Mouse (Mus musculus) C2C12 (cell line): ENCODE data around the gene Mdp1. TPM values are rescaled to one million over a fixed set of nuclear protein-coding genes. Genes with fewer than 3 reads are reported as not detected.

Source experiments
- H3K27me3 ChIP-seq: one replicate; pipeline ENCODE4 v1.6.1; 2011; ENCODE audit not compliant: control insufficient read depth, insufficient read depth, insufficient read length
- H3K36me3 ChIP-seq: one replicate; pipeline ENCODE4 v1.6.1; 2011; ENCODE audit not compliant: control insufficient read depth, insufficient read depth
- H3K4me3 ChIP-seq: one replicate; pipeline ENCODE4 v1.5.1; 2011; ENCODE audit warnings: mild to moderate bottlenecking, control low read depth; ENCODE audit not compliant: poor library complexity, insufficient read depth, severe bottlenecking
- H3K79me2 ChIP-seq: one replicate; pipeline ENCODE4 v1.6.1; 2011; ENCODE audit not compliant: control insufficient read depth, insufficient read depth
- H3K79me3 ChIP-seq: one replicate; pipeline ENCODE4 v1.6.1; 2011; ENCODE audit warnings: low read depth, control low read depth
- H3ac ChIP-seq: one replicate; pipeline ENCODE3; 2011; ENCODE audit warnings: low read depth; ENCODE audit not compliant: control insufficient read depth, insufficient read length
- CEBPB ChIP-seq: IDR thresholded peaks from one replicate; pipeline ENCODE4 v1.6.1; 2011; ENCODE audit warnings: low read depth, mild to moderate bottlenecking, control low read depth, moderate library complexity
- CTCF ChIP-seq: IDR thresholded peaks from one replicate; pipeline ENCODE4 v1.5.1; 2011; ENCODE audit not compliant: control insufficient read depth, insufficient read depth, insufficient read length
- FOSL1 ChIP-seq: IDR thresholded peaks from one replicate; pipeline ENCODE4 v1.8.0; 2011; ENCODE audit warnings: mild to moderate bottlenecking, low read length; ENCODE audit not compliant: poor library complexity, insufficient read depth, severe bottlenecking
- MAX ChIP-seq: IDR thresholded peaks from one replicate; pipeline ENCODE4 v1.6.1; 2011; ENCODE audit warnings: mild to moderate bottlenecking, control low read depth
- MYOD1 ChIP-seq: IDR thresholded peaks from one replicate; pipeline ENCODE4 v1.6.1; 2011; ENCODE audit warnings: low read depth; ENCODE audit not compliant: control insufficient read depth, insufficient read length
- MYOG ChIP-seq: IDR thresholded peaks from one replicate; pipeline ENCODE4 v1.6.1; 2011; ENCODE audit not compliant: control insufficient read depth, insufficient read length; ENCODE audit errors: extremely low read depth
- USF1 ChIP-seq: IDR thresholded peaks from one replicate; pipeline ENCODE4 v1.6.1; 2011; ENCODE audit warnings: low read depth, mild to moderate bottlenecking, control low read depth, moderate library complexity
- polyA plus RNA-seq: library from polyadenylated mRNA; unstranded; fragments of >200 nt; fragmentation: generic; extraction: Trizol; gene quantifications from one replicate; pipeline ENCODE4 v1.2.1, GENCODE M21; 2012; ENCODE audit warnings: missing spikeins

Gene Mdp1
- polyA plus RNA-seq, 1 experiment: 16.5 TPM

- no peaks in the 10 kb centered on the region for H3K79me3 ChIP-seq
- H3ac ChIP-seq: no peak overlapping the region
- H3K4me3 ChIP-seq: no peak overlapping the region
- no peaks in the 10 kb centered on the region for H3K79me2 ChIP-seq
- no peaks in the 10 kb centered on the region for H3K36me3 ChIP-seq
- H3K27me3 ChIP-seq: peaks cover 9% of the 10 kb centered on the region
- no peak for TF ChIP-seq MYOG
- TF ChIP-seq CTCF: no peak
- no peak for TF ChIP-seq MYOD1
- TF ChIP-seq USF1: no peak
- no peak for TF ChIP-seq CEBPB
- TF ChIP-seq FOSL1: no peak
- TF ChIP-seq MAX: no peak
Observed at GRCm38 (mm10) chr14:55697226-55697625, 36.9 kb upstream of the Mdp1 start.

GRCm38 (mm10) chr14:55689433-55689832 lies 29.1 kb upstream of the Mdp1 start:
- Histone ChIP-seq H3K79me3 (no peaks in the 10 kb centered on the region), H3K79me2 (no peaks in the 10 kb centered on the region), H3K4me3 (no peak overlapping the region), H3ac (no peak overlapping the region), H3K27me3 (no peaks in the 10 kb centered on the region), H3K36me3 (no peaks in the 10 kb centered on the region)
- TF ChIP-seq MYOD1 (peak; percentile 82), MAX (no peak), CEBPB (no peak), FOSL1 (no peak), USF1 (no peak), MYOG (no peak), CTCF (no peak)

- Histone ChIP-seq H3K4me3 (peak overlapping the region; percentile 18), H3K79me2 (peaks cover 18% of the 10 kb centered on the region), H3K79me3 (peaks cover 7% of the 10 kb centered on the region), H3K27me3 (no peaks in the 10 kb centered on the region), H3K36me3 (peaks cover 33% of the 10 kb centered on the region), H3ac (no peak overlapping the region)
- TF ChIP-seq CTCF: no peak
- no peak for TF ChIP-seq CEBPB
- no peak for TF ChIP-seq MYOD1
Observed at GRCm38 (mm10) chr14:55682118-55682493, 21.8 kb upstream of the Mdp1 start.

GRCm38 (mm10) chr14:55681160-55682117 lies 21.1 kb upstream of the Mdp1 start, which contains the start of gene Tinf2:
Tinf2 (minus strand) TSS chr14:55681820.
- Histone ChIP-seq H3ac (peak within 1 kb of the TSS; percentile 72), H3K79me2 (peaks cover 18% of the 10 kb centered on the region), H3K36me3 (peaks cover 39% of the 10 kb centered on the region), H3K4me3 (peak within 1 kb of the TSS; percentile 61), H3K27me3 (no peaks in the 10 kb centered on the region), H3K79me3 (peaks cover 7% of the 10 kb centered on the region)
- TF ChIP-seq CTCF (peak; percentile 15), USF1 (no peak)

- H3K79me2 ChIP-seq: peaks cover 36% of the 10 kb centered on the region
- H3K27me3 ChIP-seq: no peaks in the 10 kb centered on the region
- no peak for TF ChIP-seq USF1
- TF ChIP-seq FOSL1: no peak
- no peak overlapping the region for H3K4me3 ChIP-seq
- H3K36me3 ChIP-seq: peaks cover 55% of the 10 kb centered on the region
- H3K79me3 ChIP-seq: peaks cover 16% of the 10 kb centered on the region
- no peak overlapping the region for H3ac ChIP-seq
Observed at GRCm38 (mm10) chr14:55677615-55678014, 17.3 kb upstream of the Mdp1 start.

- H3K79me2 ChIP-seq: peaks cover 64% of the 10 kb centered on the region
- H3K36me3 ChIP-seq: peaks cover 50% of the 10 kb centered on the region
- H3K27me3 ChIP-seq: no peaks in the 10 kb centered on the region
- TF ChIP-seq USF1 (no peak), MAX (no peak), CEBPB (no peak), MYOG (no peak), FOSL1 (no peak), MYOD1 (no peak), CTCF (no peak)
- peak overlapping the region; percentile 62 for H3ac ChIP-seq
- H3K79me3 ChIP-seq: peaks cover 46% of the 10 kb centered on the region
- H3K4me3 ChIP-seq: peak overlapping the region; percentile 75
Observed at GRCm38 (mm10) chr14:55672741-55673060, 12.4 kb upstream of the Mdp1 start.
